Mouse (Mus musculus): ENCODE measurements around the gene Prss44.

Prss44 gene

DNA sequence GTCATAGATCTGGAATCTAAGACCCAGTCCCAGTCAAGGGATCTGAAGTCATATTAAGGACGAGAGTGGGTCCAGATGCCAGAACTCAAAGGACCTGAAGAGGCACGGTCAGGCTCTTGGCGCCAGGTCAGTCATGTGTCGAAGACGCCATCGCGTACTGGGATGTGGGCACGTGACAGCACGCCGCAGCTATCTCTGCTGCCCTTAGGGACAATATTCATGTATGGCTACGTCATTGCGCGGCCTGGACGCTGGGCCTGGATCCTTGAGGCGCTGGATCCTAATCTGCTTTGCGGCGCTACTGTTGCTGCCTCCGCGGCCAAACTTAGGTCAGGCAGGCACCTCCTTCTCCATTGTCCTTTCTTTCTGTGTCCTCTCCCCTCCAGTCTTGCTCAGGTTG lies 20.6 kb downstream of the Prss44 start, which contains the start of gene Prss45:
TSS of gene Prss45 (plus strand) at position 178 of the 400 bp plus-strand sequence.
- no peak for DNase-seq

GRCm38 (mm10) chr9:110834961-110835360 lies 21.2 kb downstream of the Prss44 start:
- no peak for DNase-seq

- no peak for DNase-seq
Observed at GRCm38 (mm10) chr9:110836112-110836511, 22.3 kb downstream of the Prss44 start.

- DNase-seq = no peak
Observed at GRCm38 (mm10) chr9:110840905-110841304, 27.1 kb downstream of the Prss44 start.

DNA sequence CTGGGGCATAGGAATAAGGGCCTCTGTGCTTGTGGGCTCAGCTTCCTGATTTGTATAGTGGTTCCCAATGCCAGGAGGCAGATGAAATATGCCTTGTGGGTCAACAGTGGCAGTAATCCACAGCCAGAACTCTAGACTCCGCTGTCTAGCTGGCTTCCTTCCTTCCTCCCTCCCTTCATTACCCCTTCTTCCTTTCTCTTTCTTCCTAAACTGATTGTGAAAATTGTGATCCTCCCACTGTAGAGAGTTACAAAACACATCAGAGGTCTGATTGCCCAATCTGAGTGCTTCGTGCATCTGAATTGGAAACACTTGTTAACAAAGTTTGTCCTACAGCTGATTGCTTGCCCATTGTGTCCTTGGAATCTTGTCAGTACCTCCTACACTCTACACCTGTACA lies 27.6 kb downstream of the Prss44 start:
- no peak for DNase-seq

DNA sequence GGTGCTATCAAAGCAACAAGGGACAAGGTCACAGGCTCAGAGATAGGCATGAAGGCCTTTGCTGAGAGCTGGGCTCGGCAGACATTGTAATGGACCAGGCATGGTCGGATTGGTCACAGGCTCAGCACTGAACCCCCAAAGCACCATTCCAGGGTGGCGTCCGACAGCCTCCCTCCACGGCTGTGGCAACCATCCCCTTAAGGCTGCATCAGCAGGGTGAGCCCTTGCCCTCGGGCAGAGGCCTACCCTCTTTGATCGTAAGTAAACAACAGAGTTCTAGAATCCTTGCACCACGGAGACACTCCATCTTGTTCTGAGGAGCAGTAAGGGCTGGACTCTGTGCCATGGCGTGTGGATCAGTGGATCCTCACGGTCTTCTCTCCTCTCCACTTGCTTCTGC lies 30.4 kb downstream of the Prss44 start, which contains the start of gene Prss46:
TSS of gene Prss46 (plus strand) at position 301 of the 400 bp plus-strand sequence.
- no peak for DNase-seq

GRCm38 (mm10) chr9:110849162-110849561 lies 35.4 kb downstream of the Prss44 start:
- no peak for DNase-seq

- DNase-seq = no peak
Observed at GRCm38 (mm10) chr9:110855903-110856302, 42.1 kb downstream of the Prss44 start.

- no peak for DNase-seq
Observed at GRCm38 (mm10) chr9:110856920-110857319, 43.1 kb downstream of the Prss44 start.

GRCm38 (mm10) chr9:110857781-110858472 lies 44.1 kb downstream of the Prss44 start, which contains the start of gene Prss50:
Gene Prss50 (plus strand): TSS chr9:110857967.
- DNase-seq = no peak

DNA sequence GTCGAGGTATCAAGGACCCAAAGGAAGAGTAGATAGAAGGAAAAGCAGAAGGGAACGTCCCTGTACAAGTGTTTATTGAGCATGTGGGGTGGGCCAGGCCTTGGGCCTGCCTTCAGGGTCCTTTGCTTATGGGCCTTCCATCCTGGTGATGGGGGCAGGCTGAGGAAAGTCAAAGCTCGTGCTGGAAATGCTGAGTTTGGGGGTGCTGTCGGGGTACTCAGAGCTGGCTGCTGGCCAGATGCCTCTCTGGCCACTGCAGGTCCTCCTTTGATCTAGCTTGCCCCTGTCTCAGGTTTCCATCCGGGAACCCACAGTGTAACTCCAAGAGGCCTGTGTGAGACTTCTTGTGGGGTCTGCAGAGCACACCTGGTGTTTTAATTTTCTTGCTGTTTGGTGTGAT lies 44.7 kb downstream of the Prss44 start:
- DNase-seq = no peak

GRCm38 (mm10) chr9:110858967-110859596 lies 45.3 kb downstream of the Prss44 start:
- DNase-seq = no peak

DNA sequence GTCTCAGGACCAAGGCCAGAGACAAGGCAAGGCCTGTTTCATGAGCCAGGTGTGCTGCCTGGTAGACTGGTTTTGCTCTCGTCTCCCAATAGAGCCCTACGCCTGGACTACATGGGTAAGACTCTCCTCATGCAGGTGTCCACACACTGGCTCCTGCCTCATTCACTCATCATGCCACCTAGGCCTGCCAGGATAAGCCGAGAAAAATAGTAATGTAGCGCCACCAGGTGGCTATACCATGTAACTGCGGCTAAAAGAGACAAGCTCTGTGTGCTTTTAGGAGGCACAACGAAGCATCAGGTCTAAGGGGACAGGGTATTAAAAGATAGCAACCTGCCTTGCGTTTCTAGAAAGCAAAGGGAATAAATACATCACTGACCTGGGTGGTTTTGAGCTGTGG lies 57.2 kb downstream of the Prss44 start:
- DNase-seq = peak; percentile 58 to 66

Measured in cerebellum, postnatal 36 days (tissue).